ENCODE assay signal across 15 mouse cellular contexts in the genomic region with DNA sequence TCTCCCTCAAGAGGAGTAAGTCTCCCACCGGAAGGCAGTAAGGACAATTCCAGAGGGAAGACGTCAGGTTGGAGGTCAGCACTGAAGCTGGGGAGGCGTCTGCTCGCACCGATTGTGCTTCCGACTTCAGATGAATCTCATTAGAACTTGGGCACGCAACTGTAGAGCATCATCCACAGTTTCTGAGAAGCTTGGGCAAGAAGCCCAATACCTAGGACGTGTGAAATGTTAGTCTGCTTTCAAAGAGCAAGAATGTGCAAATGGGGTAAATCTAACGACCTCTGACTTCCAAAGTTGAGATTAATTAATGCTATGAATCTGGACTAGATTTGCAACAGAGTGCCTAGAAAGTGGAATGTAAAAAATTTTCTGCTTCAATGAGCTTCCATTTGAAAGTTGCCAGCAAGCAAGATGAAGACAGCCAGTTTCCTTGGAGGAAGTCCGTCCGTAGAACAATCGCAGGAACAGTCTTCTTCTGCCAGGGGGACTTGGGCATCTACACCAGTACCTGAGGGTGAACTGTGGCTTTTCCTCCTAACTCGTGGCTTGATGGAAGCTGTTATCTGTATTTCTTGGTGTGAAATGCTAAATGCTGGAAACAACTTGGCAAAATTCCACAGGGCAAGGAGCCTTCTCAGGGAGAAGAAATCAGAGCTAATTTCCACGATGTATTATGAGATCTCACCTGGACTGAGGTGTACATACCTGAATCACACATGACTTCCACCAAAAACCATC. TPM values are rescaled to one million over a fixed set of nuclear protein-coding genes. Genes with fewer than 3 reads are reported as not detected.
DNase-seq lines count a peak whose midpoint lies in the region; ATAC-seq and TF ChIP-seq lines count a peak whose summit lies in the region.
"Had no signal": no experiment of that assay in that cellular context is flagged by ENCODE, and none has a peak within 500 bp of the region (broad histone marks: within the 10 kb centered on the region; RNA-seq: fewer than 3 reads in every experiment).

No protein-coding gene starts in this region.

- no peaks in the 10 kb centered on the region for H3K9me3 ChIP-seq in intestine, embryonic 14.5 days (ENCODE audit: control insufficient read depth, low read length)
- H3K9me3 ChIP-seq in intestine, postnatal 0 days (ENCODE audit: control insufficient read depth): no peaks in the 10 kb centered on the region
- no peaks in the 10 kb centered on the region for H3K9me3 ChIP-seq in kidney, embryonic 16.5 days (ENCODE audit: low read length)
- H3K9me3 ChIP-seq: embryonic facial prominence, embryonic 12.5 days; hindbrain, embryonic 10.5 days; limb, embryonic 15.5 days; midbrain, embryonic 12.5 days had no signal

- no peak overlapping the region for H3K4me2 ChIP-seq in intestine, embryonic 14.5 days (ENCODE audit: low read length)
- no peak overlapping the region for H3K4me2 ChIP-seq in intestine, postnatal 0 days (replicated peaks; ENCODE audit: low read depth)
- peak overlapping the region; percentile 19; the same call in 1 of the 2 replicates for H3K4me2 ChIP-seq in kidney, embryonic 16.5 days (replicated peaks; ENCODE audit: low read depth, low read length)
- H3K4me2 ChIP-seq: embryonic facial prominence, embryonic 12.5 days; limb, embryonic 15.5 days; midbrain, embryonic 12.5 days had no signal

- H3K36me3 ChIP-seq in intestine, embryonic 14.5 days (ENCODE audit: control insufficient read depth, insufficient read depth, low read length): no peaks in the 10 kb centered on the region
- H3K36me3 ChIP-seq in intestine, postnatal 0 days (ENCODE audit: control insufficient read depth, insufficient read depth): no peaks in the 10 kb centered on the region
- no peaks in the 10 kb centered on the region for H3K36me3 ChIP-seq in kidney, embryonic 16.5 days (ENCODE audit: insufficient read depth, low read length)
- H3K36me3 ChIP-seq: embryonic facial prominence, embryonic 12.5 days; hindbrain, embryonic 10.5 days; limb, embryonic 15.5 days; midbrain, embryonic 12.5 days had no signal

- H3K4me1 ChIP-seq in intestine, embryonic 14.5 days (replicated peaks; ENCODE audit: control insufficient read depth, insufficient read depth, low read length): peaks cover 11% of the 10 kb centered on the region
- no peaks in the 10 kb centered on the region for H3K4me1 ChIP-seq in intestine, postnatal 0 days (replicated peaks; ENCODE audit: control insufficient read depth, insufficient read depth, low read length)
- H3K4me1 ChIP-seq in kidney, embryonic 16.5 days (ENCODE audit: insufficient read depth, low read length): peaks cover 18% of the 10 kb centered on the region; the same call in 1 of the 2 replicates

- no peak overlapping the region for H3K4me3 ChIP-seq in intestine, embryonic 14.5 days (ENCODE audit: low read depth, low read length)
- no peak overlapping the region for H3K4me3 ChIP-seq in intestine, postnatal 0 days (ENCODE audit: low read depth, low read length)
- H3K4me3 ChIP-seq in kidney, embryonic 16.5 days (ENCODE audit: low read length): no peak overlapping the region
- H3K4me3 ChIP-seq: embryonic facial prominence, embryonic 12.5 days; hindbrain, embryonic 10.5 days; limb, embryonic 15.5 days; midbrain, embryonic 12.5 days had no signal

- 52% methylated on average over 14 of the region's 14 CpGs for WGBS in intestine, embryonic 14.5 days
- 50% methylated on average over 14 of the region's 14 CpGs for WGBS in intestine, postnatal 0 days
- 42% methylated on average over 14 of the region's 14 CpGs for WGBS in kidney, embryonic 16.5 days

- no peak overlapping the region for H3K9ac ChIP-seq in intestine, embryonic 14.5 days (ENCODE audit: low read length)
- no peak overlapping the region for H3K9ac ChIP-seq in intestine, postnatal 0 days (ENCODE audit: low read depth, low read length)
- no peak overlapping the region for H3K9ac ChIP-seq in kidney, embryonic 16.5 days (replicated peaks; ENCODE audit: low read length)
- H3K9ac ChIP-seq: embryonic facial prominence, embryonic 12.5 days; limb, embryonic 15.5 days; midbrain, embryonic 12.5 days had no signal

- no peak for ATAC-seq in intestine, embryonic 14.5 days (replicated peaks; ENCODE audit: low FRiP score, low TSS enrichment, low read depth)
- no peak for ATAC-seq in intestine, postnatal 0 days
- ATAC-seq in kidney, embryonic 16.5 days (ENCODE audit: low FRiP score, low TSS enrichment): no peak

- peak; percentile 32 to 54 for DNase-seq in cerebellum, postnatal 10 days
- DNase-seq in cerebellum, postnatal 14 days: no peak
- DNase-seq in intestine, embryonic 14.5 days (ENCODE audit: low spot score): no peak
- DNase-seq in brain, adult 2 months (ENCODE audit: low read depth, low spot score): peak; percentile 39
- no peak for DNase-seq in right cerebral cortex, adult 2 months (ENCODE audit: low spot score in 2 of 2)
- DNase-seq in cerebellum, adult 9-10 months: no peak
- DNase-seq: cerebellum, adult 11 months; gastrocnemius, postnatal 10 days; thymus, postnatal 36 days had no signal

- H3K27ac ChIP-seq in intestine, embryonic 14.5 days (ENCODE audit: low read depth): 0 out of 2 replicates have a peak overlapping the region, but pooled peaks have one; percentile 33
- H3K27ac ChIP-seq in intestine, postnatal 0 days (ENCODE audit: low read depth, low read length): no peak overlapping the region
- H3K27ac ChIP-seq in kidney, embryonic 16.5 days (ENCODE audit: low read length): peak overlapping the region; percentile 52; the same call in 1 of the 2 replicates
- H3K27ac ChIP-seq: embryonic facial prominence, embryonic 12.5 days; limb, embryonic 15.5 days; midbrain, embryonic 12.5 days had no signal

- no peak for TF ChIP-seq CTCF in intestine, postnatal 0 days (IDR thresholded peaks at IDR 0.05; ENCODE audit: low read depth)

- H3K27me3 ChIP-seq in intestine, embryonic 14.5 days (replicated peaks; ENCODE audit: control insufficient read depth, insufficient read depth, low read length): no peaks in the 10 kb centered on the region
- H3K27me3 ChIP-seq in intestine, postnatal 0 days (replicated peaks; ENCODE audit: control insufficient read depth, insufficient read depth, low read length): no peaks in the 10 kb centered on the region
- H3K27me3 ChIP-seq in kidney, embryonic 16.5 days (ENCODE audit: insufficient read depth, low read length): no peaks in the 10 kb centered on the region
- H3K27me3 ChIP-seq: embryonic facial prominence, embryonic 12.5 days; limb, embryonic 15.5 days; midbrain, embryonic 12.5 days had no signal

RNA-seq across cellular contexts. Expression of a gene that starts 47.9 kb away (rescaled TPM):
- polyA plus RNA-seq in intestine, embryonic 14.5 days (2014; fragmentation: Nextera tagmentation; extraction: Ambion mirVana): 13.3 and 13.6 TPM in 2 replicates
- 8.6 and 9.2 TPM in 2 replicates for polyA plus RNA-seq in intestine, postnatal 0 days (2015; fragmentation: Nextera tagmentation; extraction: Ambion mirVana)
- 9.0 and 9.4 TPM in 2 replicates for polyA plus RNA-seq in kidney, embryonic 16.5 days (2015; fragmentation: Nextera tagmentation; extraction: Ambion mirVana)

Comparison
In these comparisons a context has a peak if more than half of its experiments do, and no peak if none do; other contexts are left out.
1. DNase-seq: peak in cerebellum, postnatal 10 days (2 of 2) and brain, adult 2 months (single experiment); none in cerebellum, postnatal 14 days (0 of 2), intestine, embryonic 14.5 days (single experiment), right cerebral cortex, adult 2 months (0 of 2) and cerebellum, adult 9-10 months (single experiment).